Mouse (Mus musculus): ENCODE data around the gene Llgl1. TPM values are rescaled to one million over a fixed set of nuclear protein-coding genes. Genes with fewer than 3 reads are reported as not detected.

Gene Llgl1
- polyA plus RNA-seq, 1 experiment = 28.7 TPM

GRCm38 (mm10) chr11:60735191-60735590 is 35.7 kb downstream of the Llgl1 start:
- Histone ChIP-seq H3K36me3 (ENCODE audit: control insufficient read depth, insufficient read depth, low read length, poor library complexity, severe bottlenecking) (no peaks in the 10 kb centered on the region), H3K27ac (ENCODE audit: insufficient read depth, low read length) (no peak overlapping the region), H3K27me3 (ENCODE audit: control insufficient read depth, insufficient read depth, low read length, poor library complexity, severe bottlenecking) (no peaks in the 10 kb centered on the region), H3K4me3 (ENCODE audit: low read depth, low read length) (no peak overlapping the region), H3K4me1 (ENCODE audit: control insufficient read depth, insufficient read depth, low read length) (no peaks in the 10 kb centered on the region), H3K9ac (ENCODE audit: low read depth, poor library complexity, severe bottlenecking) (no peak overlapping the region), H3K9me3 (replicated peaks; ENCODE audit: control insufficient read depth, insufficient read depth, low read length, poor library complexity, severe bottlenecking) (no peaks in the 10 kb centered on the region)
- TF ChIP-seq POLR2A (IDR thresholded peaks at IDR 0.05; ENCODE audit: insufficient read depth, low read length) (no peak), EP300 (IDR thresholded peaks at IDR 0.05; ENCODE audit: insufficient read depth, low read depth, low read length) (no peak), CTCF (IDR thresholded peaks at IDR 0.05; ENCODE audit: low read depth, low read length) (no peak)

- H3K36me3 ChIP-seq (ENCODE audit: control insufficient read depth, insufficient read depth, low read length, poor library complexity, severe bottlenecking) = no peaks in the 10 kb centered on the region; the same call in 1 of the 2 replicates
- no peaks in the 10 kb centered on the region for H3K9me3 ChIP-seq (replicated peaks; ENCODE audit: control insufficient read depth, insufficient read depth, low read length, poor library complexity, severe bottlenecking)
- no peak for TF ChIP-seq POLR2A (IDR thresholded peaks at IDR 0.05; ENCODE audit: insufficient read depth, low read length)
- no peak for TF ChIP-seq CTCF (IDR thresholded peaks at IDR 0.05; ENCODE audit: low read depth, low read length)
- no peak for TF ChIP-seq EP300 (IDR thresholded peaks at IDR 0.05; ENCODE audit: insufficient read depth, low read depth, low read length)
- H3K9ac ChIP-seq (ENCODE audit: low read depth, poor library complexity, severe bottlenecking) = no peak overlapping the region
- no peak overlapping the region for H3K4me3 ChIP-seq (ENCODE audit: low read depth, low read length)
- H3K27ac ChIP-seq (ENCODE audit: insufficient read depth, low read length) = no peak overlapping the region
- no peaks in the 10 kb centered on the region for H3K4me1 ChIP-seq (ENCODE audit: control insufficient read depth, insufficient read depth, low read length)
- no peaks in the 10 kb centered on the region for H3K27me3 ChIP-seq (ENCODE audit: control insufficient read depth, insufficient read depth, low read length, poor library complexity, severe bottlenecking)
These were observed 37.0 kb downstream of the Llgl1 start for GRCm38 (mm10) chr11:60736491-60736890.

GRCm38 (mm10) chr11:60737450-60737849 is 37.9 kb downstream of the Llgl1 start:
- no peaks in the 10 kb centered on the region; the same call in 1 of the 2 replicates for H3K36me3 ChIP-seq (ENCODE audit: control insufficient read depth, insufficient read depth, low read length, poor library complexity, severe bottlenecking)

GRCm38 (mm10) chr11:60740321-60740720 is 40.8 kb downstream of the Llgl1 start:
- Histone ChIP-seq H3K36me3 (ENCODE audit: control insufficient read depth, insufficient read depth, low read length, poor library complexity, severe bottlenecking) (peaks cover 8% of the 10 kb centered on the region), H3K27ac (ENCODE audit: insufficient read depth, low read length) (peak overlapping the region; percentile 81), H3K4me1 (ENCODE audit: control insufficient read depth, insufficient read depth, low read length) (no peaks in the 10 kb centered on the region), H3K9me3 (replicated peaks; ENCODE audit: control insufficient read depth, insufficient read depth, low read length, poor library complexity, severe bottlenecking) (no peaks in the 10 kb centered on the region), H3K4me3 (ENCODE audit: low read depth, low read length) (no peak overlapping the region), H3K27me3 (ENCODE audit: control insufficient read depth, insufficient read depth, low read length, poor library complexity, severe bottlenecking) (no peaks in the 10 kb centered on the region), H3K9ac (ENCODE audit: low read depth, poor library complexity, severe bottlenecking) (no peak overlapping the region)
- TF ChIP-seq POLR2A (IDR thresholded peaks at IDR 0.05; ENCODE audit: insufficient read depth, low read length) = no peak
- TF ChIP-seq EP300 (IDR thresholded peaks at IDR 0.05; ENCODE audit: insufficient read depth, low read depth, low read length) = peak; percentile 72
- no peak for TF ChIP-seq CTCF (IDR thresholded peaks at IDR 0.05; ENCODE audit: low read depth, low read length)

More at GRCm38 (mm10) chr11:60737450-60737849, 37.9 kb downstream of the Llgl1 start:
- no peak overlapping the region for H3K27ac ChIP-seq (ENCODE audit: insufficient read depth, low read length)
- H3K9ac ChIP-seq (ENCODE audit: low read depth, poor library complexity, severe bottlenecking) = no peak overlapping the region
- H3K27me3 ChIP-seq (ENCODE audit: control insufficient read depth, insufficient read depth, low read length, poor library complexity, severe bottlenecking) = no peaks in the 10 kb centered on the region
- H3K9me3 ChIP-seq (replicated peaks; ENCODE audit: control insufficient read depth, insufficient read depth, low read length, poor library complexity, severe bottlenecking) = no peaks in the 10 kb centered on the region
- no peak overlapping the region for H3K4me3 ChIP-seq (ENCODE audit: low read depth, low read length)
- no peak for TF ChIP-seq EP300 (IDR thresholded peaks at IDR 0.05; ENCODE audit: insufficient read depth, low read depth, low read length)
- TF ChIP-seq CTCF (IDR thresholded peaks at IDR 0.05; ENCODE audit: low read depth, low read length) = no peak
- TF ChIP-seq POLR2A (IDR thresholded peaks at IDR 0.05; ENCODE audit: insufficient read depth, low read length) = no peak
- H3K4me1 ChIP-seq (ENCODE audit: control insufficient read depth, insufficient read depth, low read length) = no peaks in the 10 kb centered on the region

- TF ChIP-seq CTCF (IDR thresholded peaks at IDR 0.05; ENCODE audit: low read depth, low read length) = no peak
- TF ChIP-seq POLR2A (IDR thresholded peaks at IDR 0.05; ENCODE audit: insufficient read depth, low read length) = no peak
- no peak for TF ChIP-seq EP300 (IDR thresholded peaks at IDR 0.05; ENCODE audit: insufficient read depth, low read depth, low read length)
- H3K36me3 ChIP-seq (ENCODE audit: control insufficient read depth, insufficient read depth, low read length, poor library complexity, severe bottlenecking) = peaks cover 40% of the 10 kb centered on the region
These were observed 56.0 kb downstream of the Llgl1 start for GRCm38 (mm10) chr11:60755570-60755969.

GRCm38 (mm10) chr11:60761681-60762080 is 62.2 kb downstream of the Llgl1 start:
- no peaks in the 10 kb centered on the region for H3K4me1 ChIP-seq (ENCODE audit: control insufficient read depth, insufficient read depth, low read length)
- H3K4me3 ChIP-seq (ENCODE audit: low read depth, low read length) = no peak overlapping the region
- H3K27me3 ChIP-seq (ENCODE audit: control insufficient read depth, insufficient read depth, low read length, poor library complexity, severe bottlenecking) = no peaks in the 10 kb centered on the region
- H3K9ac ChIP-seq (ENCODE audit: low read depth, poor library complexity, severe bottlenecking) = no peak overlapping the region
- H3K36me3 ChIP-seq (ENCODE audit: control insufficient read depth, insufficient read depth, low read length, poor library complexity, severe bottlenecking) = peaks cover 11% of the 10 kb centered on the region
- no peaks in the 10 kb centered on the region for H3K9me3 ChIP-seq (replicated peaks; ENCODE audit: control insufficient read depth, insufficient read depth, low read length, poor library complexity, severe bottlenecking)
- TF ChIP-seq POLR2A (IDR thresholded peaks at IDR 0.05; ENCODE audit: insufficient read depth, low read length) = no peak
- no peak for TF ChIP-seq CTCF (IDR thresholded peaks at IDR 0.05; ENCODE audit: low read depth, low read length)
- no peak for TF ChIP-seq EP300 (IDR thresholded peaks at IDR 0.05; ENCODE audit: insufficient read depth, low read depth, low read length)
- H3K27ac ChIP-seq (ENCODE audit: insufficient read depth, low read length) = no peak overlapping the region

More at GRCm38 (mm10) chr11:60755570-60755969, 56.0 kb downstream of the Llgl1 start:
- H3K9me3 ChIP-seq (replicated peaks; ENCODE audit: control insufficient read depth, insufficient read depth, low read length, poor library complexity, severe bottlenecking) = no peaks in the 10 kb centered on the region
- no peaks in the 10 kb centered on the region for H3K4me1 ChIP-seq (ENCODE audit: control insufficient read depth, insufficient read depth, low read length)
- H3K27ac ChIP-seq (ENCODE audit: insufficient read depth, low read length) = no peak overlapping the region
- no peak overlapping the region for H3K9ac ChIP-seq (ENCODE audit: low read depth, poor library complexity, severe bottlenecking)
- H3K4me3 ChIP-seq (ENCODE audit: low read depth, low read length) = no peak overlapping the region
- no peaks in the 10 kb centered on the region for H3K27me3 ChIP-seq (ENCODE audit: control insufficient read depth, insufficient read depth, low read length, poor library complexity, severe bottlenecking)

Other genes with a start within 250 kb of the Llgl1 start
- 67.4 and 69.9 TPM in 2 replicates for gene Drg2, start 245.1 kb upstream of the Llgl1 start, polyA plus RNA-seq (2011; ENCODE audit: insufficient read depth, insufficient read length, low read depth, missing spikeins)
- 0.37 and 0.65 TPM in 2 replicates for gene Myo15, start 230.4 kb upstream of the Llgl1 start, polyA plus RNA-seq (2011; ENCODE audit: insufficient read depth, insufficient read length, low read depth, missing spikeins)
- 46.6 and 52.1 TPM in 2 replicates for gene Alkbh5, start 163.3 kb upstream of the Llgl1 start, polyA plus RNA-seq (2011; ENCODE audit: insufficient read depth, insufficient read length, low read depth, missing spikeins)
- gene Flii, start 27.5 kb downstream of the Llgl1 start, polyA plus RNA-seq (2011; ENCODE audit: insufficient read depth, insufficient read length, low read depth, missing spikeins) = 49.0 and 52.5 TPM in 2 replicates
- 7.1 and 9.4 TPM in 2 replicates for gene Mief2, start 28.7 kb downstream of the Llgl1 start, polyA plus RNA-seq (2011; ENCODE audit: insufficient read depth, insufficient read length, low read depth, missing spikeins)
- 19.6 and 20.4 TPM in 2 replicates for gene Top3a, start 77.6 kb downstream of the Llgl1 start, polyA plus RNA-seq (2011; ENCODE audit: insufficient read depth, insufficient read length, low read depth, missing spikeins)
- gene Smcr8, start 77.8 kb downstream of the Llgl1 start, polyA plus RNA-seq (2011; ENCODE audit: insufficient read depth, insufficient read length, low read depth, missing spikeins) = 18.4 and 20.0 TPM in 2 replicates
- gene Shmt1, start 112.0 kb downstream of the Llgl1 start, polyA plus RNA-seq (2011; ENCODE audit: insufficient read depth, insufficient read length, low read depth, missing spikeins) = 99.2 and 113 TPM in 2 replicates
- gene Dhrs7b, start 130.9 kb downstream of the Llgl1 start, polyA plus RNA-seq (2011; ENCODE audit: insufficient read depth, insufficient read length, low read depth, missing spikeins) = 20.9 and 24.0 TPM in 2 replicates
- 46.6 and 54.0 TPM in 2 replicates for gene Tmem11, start 179.5 kb downstream of the Llgl1 start, polyA plus RNA-seq (2011; ENCODE audit: insufficient read depth, insufficient read length, low read depth, missing spikeins)
- gene Natd1, start 215.0 kb downstream of the Llgl1 start, polyA plus RNA-seq (2011; ENCODE audit: insufficient read depth, insufficient read length, low read depth, missing spikeins) = 20.5 and 21.6 TPM in 2 replicates
- 22.5 and 26.1 TPM in 2 replicates for gene Map2k3, start 232.3 kb downstream of the Llgl1 start, polyA plus RNA-seq (2011; ENCODE audit: insufficient read depth, insufficient read length, low read depth, missing spikeins)

Data from ES-Bruce4 (cell line).